Mouse (Mus musculus): ENCODE measurements at regions not wholly inside any gene's neighbourhood (a gene's known extent, or its start where the extent isn't known, plus 50 kb on each side); places are given as distances from the start of the nearest gene placed in this dataset.
"Not testable (repeated sequence)": the region's sequence is repeated elsewhere in the genome, so short reads cannot be mapped to it uniquely, and the experiment has no call there.

DNA sequence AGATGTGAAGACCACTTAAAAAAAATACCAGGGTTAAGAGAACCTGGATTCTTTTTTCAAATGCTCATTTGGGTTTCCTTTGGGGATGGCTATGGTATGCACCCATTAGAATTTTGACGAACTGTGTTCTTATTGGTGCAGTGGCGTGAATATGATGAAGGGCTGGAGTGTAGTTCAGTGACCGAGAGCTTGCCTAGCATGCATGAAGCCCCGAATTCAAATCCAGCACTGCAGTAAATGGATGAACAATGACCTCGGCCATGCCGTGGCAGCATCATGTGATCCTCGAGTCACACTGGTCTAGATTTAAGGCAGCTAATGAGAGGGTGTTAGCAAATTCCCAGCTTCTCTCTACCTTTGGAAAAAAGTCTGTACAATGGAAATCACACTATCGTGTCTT, 286.4 kb upstream of the Ubash3b start:
- no peak for DNase-seq (ENCODE audit: low spot score in 2 of 2)

DNA sequence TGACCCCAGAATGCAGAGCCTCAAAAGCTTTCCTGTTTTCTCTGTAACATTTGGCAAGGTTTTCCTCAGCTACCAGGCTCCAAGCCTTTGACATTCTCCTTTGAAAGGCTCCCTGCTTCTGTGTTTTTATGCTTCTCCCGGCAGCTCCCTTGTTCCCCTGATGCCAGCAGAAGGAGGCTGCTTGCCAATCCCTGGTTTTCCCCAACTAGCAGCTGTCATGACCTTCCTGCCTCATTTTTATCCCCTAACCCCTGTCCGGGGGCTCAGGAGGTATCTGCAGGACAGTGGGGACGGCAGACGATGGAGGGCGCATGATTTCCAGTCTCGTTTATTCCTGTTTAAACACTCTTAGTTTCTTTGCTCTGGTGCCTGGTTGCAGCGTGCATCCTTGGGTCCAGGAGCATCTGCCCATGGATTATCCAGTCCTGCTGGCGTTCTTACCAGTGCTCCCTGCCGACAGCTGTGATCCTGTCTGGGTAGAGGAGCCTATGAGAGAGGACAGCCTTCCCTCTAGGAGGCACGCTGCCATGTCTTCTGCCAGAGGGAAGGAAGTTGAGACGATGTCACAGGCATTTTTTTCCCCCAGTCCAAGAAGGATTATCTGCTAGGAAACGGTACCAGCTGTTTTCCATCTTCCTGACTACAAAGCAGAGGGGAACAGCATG, 285.8 kb upstream of the Ubash3b start:
- peak in 1 of 2 experiments; percentile 5 for DNase-seq (ENCODE audit: low spot score in 2 of 2)

DNA sequence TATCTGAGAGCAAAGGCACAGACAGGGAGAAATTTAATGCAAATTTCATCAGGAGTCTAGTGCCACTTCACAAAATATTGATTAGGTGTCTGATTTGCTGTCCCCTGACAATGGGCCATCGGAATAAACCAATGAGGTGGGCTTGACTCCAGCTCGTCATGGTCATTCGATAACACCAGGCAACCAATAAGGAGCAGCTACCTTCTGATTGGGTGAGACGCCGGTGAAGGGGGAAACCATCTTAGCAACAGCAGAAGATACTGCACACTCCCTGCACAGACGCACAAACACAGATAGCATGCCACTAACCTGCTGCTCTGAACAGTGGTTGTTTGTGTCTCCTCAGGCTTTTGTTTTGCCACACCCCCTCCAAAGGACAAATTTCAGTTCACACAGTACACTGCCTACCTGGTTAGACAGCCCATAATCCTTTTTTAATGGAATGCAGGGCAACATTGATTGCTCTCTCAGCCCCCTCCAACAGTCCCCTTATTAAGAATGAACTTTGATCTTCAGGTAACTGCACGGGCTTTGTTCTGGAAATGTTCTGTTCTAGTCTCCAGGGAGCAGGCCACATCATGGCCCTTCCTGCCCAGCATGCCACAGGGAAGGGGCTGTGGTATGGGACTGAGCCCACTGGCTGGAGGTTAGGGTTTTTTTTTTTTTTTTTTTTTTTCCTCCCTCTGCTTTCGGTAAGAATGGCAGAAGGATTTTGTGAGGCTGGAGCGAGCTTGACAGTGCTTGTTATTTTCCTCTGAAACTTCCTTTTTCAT, 285.1 kb upstream of the Ubash3b start:
- DNase-seq (ENCODE audit: low spot score in 2 of 2) = no peak

DNA sequence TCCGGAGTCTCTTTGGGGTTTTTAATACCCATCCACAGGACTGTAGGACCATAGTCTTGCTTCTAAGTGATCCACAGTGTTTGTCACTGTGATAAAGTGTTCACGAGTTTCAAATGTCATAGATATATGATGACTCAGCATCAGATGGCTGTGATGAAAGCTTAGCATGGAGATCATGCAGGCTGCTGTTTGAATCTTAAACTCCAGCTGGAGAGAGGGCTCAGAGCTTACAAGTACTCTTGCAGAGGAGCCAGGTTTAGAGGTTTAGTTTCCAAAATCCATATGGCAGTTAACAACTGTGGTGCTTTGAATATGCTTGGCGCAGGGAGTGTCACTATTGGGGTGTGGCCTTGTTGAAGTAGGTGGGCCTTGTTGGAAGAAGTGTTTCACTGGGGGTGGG, 280.9 kb upstream of the Ubash3b start:
- DNase-seq (ENCODE audit: low spot score in 2 of 2) = no peak

DNA sequence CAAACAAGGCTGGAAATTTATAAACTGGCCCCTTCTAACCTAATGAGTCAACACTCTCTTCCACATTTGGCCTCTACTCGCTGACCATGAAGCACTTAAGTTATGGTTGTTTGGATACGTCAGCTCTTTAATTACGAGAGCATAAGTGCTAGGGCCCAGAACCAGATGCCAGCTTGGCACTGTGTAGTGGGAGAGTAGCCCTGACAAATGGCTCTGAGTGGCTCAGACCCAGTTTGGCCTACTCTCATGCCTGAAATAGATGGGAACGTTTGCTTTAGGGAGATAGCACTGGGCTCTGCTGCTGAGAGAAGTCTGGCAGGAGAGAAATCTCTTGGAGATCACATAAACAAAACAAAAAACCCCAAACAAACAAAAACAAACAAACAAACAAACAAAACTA, 278.5 kb upstream of the Ubash3b start:
- no peak for DNase-seq (ENCODE audit: low spot score in 2 of 2)

DNA sequence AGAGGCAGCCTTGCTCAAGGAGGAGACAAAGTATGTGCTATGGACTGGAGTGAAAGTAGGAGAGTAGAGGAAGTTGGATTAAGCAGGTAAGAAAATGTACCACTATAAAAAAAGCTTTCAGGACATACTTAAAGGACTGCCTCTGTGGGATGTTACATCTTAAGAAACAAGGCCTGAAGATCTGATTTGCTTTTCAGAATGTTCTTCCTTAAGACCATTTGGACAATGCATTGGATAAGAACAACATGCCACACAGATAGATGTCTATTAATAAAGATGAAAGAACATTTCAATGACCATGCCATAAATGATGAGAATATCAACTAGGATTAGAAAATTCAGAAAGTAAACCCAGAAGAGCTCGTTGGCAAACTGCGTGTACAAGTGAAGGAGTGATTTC, 276.6 kb upstream of the Ubash3b start:
- DNase-seq (ENCODE audit: low spot score in 2 of 2) = no peak

DNA sequence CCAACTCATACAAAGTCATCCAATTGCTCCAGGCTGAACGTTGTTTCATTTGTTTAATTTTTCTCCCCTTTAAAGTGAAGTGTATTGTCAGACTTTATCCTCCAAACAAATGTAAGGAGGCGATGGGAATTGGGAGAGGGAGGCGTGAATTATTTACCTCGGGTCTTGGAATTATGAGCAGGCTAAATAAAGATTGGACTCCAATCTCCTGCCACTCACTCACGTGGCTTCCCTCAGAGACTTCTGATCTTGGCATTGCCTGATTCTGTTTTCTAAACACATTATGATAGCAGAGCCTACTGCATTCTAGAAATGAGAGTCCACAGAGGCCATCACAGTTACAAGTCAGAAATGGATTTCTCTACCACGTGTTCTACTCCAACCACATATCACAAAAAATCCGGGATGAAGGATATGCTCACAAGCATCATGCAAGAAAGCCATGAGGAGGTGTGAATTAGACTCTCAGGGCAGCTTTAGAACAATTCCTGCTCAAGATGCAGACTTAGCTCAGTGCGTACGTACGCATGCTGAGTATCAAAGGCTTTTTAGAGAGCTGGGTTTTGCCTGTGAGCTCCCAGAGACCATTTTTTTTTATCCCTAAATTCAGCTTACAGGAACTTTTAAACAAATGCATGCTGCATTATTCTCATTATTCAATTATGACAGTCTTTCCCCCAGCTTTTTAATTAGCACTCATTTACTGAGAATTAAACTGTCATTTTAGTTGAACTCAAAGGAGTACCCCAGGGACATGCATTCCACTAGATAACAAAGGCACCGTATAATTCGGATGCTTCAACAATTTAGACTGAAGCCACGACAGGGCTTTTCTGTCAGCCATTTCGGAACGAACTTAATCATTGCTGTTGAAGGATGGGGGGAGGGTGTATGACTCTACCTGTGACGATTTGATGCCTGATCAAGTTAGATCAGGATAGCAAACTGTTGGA, 269.2 kb upstream of the Ubash3b start:
- no peak for DNase-seq (ENCODE audit: low spot score in 2 of 2)

DNA sequence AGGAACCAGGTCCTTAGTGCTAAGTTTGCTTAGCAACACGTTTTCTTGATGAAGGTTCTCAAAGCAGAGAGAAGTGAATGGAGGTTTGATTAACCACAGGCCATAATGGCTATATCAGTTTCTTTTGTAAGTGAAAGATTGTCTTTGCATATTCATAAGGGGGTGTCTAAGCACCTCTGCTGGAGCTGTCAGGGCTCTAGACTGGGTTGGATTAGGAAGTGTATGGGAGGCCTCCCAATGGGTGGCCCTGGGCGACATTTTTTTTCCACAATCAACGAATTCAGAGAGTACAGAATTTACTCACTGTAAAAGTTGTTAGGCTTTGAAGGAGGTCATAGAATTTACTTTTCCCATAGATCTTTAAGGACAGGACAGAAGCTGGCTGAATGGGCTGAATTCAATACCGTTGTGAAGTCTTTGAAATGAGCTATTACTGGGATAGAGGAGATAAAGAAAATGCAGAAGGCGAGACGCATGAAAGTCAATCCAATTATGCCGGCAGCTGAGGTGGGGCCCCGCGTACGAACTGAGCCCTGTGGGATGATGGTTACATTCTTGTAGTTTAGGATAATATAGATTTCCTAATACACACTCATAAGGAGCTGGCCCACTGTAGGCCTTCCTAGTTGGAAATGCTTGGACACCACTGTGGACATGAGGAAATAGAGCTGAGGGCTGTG, 268.4 kb upstream of the Ubash3b start:
- DNase-seq (ENCODE audit: low spot score in 2 of 2) = no peak

DNA sequence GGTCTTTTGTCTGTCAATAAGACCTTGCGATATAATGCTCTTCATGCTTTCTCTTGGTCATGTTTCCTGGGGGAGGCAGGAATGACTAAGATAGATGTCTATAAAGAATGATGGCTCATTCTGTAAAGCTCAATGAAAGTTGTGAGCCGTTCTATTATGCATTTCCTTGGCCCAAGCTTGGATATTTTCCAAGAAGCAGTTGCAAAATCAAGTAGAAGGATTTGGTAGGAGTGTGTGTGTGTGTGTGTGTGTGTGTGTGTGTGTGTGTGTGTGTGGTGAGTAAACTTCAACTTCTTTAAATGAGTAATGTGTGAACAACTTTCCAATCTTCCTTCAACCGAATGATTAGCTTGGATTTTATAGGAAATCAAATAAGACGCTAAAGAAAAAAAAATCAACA, 267.7 kb upstream of the Ubash3b start:
- no peak for DNase-seq (ENCODE audit: low spot score in 2 of 2)

DNA sequence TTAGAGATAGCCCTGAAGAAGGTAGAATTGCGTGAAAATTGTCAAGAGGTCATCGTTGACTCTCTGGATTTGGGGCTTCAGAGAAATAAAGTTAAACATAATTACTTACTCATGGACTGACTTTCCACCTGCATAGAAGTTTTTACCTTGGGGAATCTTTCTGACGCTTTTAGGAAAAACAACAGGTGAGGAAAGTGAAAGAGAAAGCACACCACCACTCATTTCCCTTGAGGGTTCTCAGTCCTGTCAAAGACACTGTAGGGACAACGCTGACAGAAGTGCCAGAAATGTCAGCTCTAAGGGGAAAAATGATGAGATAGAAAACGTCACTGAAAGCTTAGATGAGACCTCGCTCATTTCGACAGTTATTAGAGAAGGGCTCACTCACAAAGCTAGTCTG, 265.2 kb upstream of the Ubash3b start:
- no peak for DNase-seq (ENCODE audit: low spot score in 2 of 2)

DNA sequence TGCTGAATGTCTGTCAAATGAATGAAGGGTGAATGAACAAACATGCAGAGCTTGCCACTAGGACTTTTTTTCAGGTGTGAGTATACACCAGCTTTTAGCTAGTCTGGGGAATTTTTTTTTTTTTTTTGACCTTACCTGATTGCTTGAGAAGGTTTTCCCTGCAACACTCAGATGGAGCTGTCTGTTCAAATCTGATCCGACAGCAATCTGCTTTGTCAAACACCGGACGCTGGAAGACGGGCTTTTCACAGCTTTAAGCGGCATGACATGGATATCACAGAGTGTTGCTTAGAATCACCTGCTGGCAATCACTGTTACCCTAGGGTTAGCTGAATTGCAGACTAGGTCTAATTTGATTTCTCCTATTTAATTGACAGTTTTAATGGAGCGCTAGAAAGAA, 263.7 kb upstream of the Ubash3b start:
- DNase-seq (ENCODE audit: low spot score in 2 of 2) = no peak

DNA sequence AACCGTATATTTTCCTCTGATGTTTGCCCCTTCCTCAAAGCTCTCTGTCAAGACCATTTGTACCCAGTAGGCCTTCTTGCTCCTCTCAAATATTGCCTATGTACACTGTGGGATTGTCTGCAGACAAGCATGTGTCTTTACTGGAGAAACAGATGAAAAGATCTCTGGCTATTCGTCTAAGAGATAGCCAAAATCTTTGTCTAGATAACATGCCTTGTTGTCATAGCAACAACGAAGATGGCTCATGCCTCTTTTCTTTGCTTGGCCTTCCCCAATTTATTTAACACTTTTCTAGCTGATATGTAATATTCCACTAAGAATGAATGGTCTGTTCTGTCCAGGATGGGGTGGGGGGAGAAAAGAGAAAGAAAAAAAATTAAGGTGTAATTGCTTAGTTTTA, 252.3 kb upstream of the Ubash3b start:
- no peak for DNase-seq (ENCODE audit: low spot score in 2 of 2)

DNA sequence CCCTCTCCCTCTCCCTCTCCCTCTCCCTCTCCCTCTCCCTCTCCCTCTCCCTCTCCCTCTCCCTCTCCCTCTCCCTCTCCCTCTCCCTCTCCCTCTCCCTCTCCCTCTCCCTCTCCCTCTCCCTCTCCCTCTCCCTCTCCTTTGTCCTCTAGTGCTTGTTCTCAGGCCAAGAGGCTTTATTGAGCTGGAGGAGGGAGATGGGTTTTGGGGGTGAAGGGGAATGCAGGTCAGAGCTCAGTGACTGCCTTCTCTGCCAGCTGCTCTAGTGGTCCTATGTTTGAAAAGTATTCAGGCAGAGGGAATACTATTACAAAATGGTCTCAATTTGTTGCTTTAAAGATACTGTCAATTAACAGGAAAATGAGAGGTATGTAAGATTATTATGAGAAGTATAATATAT, 251.6 kb upstream of the Ubash3b start:
- not testable (repeated sequence) for DNase-seq (ENCODE audit: low spot score in 2 of 2)

DNA sequence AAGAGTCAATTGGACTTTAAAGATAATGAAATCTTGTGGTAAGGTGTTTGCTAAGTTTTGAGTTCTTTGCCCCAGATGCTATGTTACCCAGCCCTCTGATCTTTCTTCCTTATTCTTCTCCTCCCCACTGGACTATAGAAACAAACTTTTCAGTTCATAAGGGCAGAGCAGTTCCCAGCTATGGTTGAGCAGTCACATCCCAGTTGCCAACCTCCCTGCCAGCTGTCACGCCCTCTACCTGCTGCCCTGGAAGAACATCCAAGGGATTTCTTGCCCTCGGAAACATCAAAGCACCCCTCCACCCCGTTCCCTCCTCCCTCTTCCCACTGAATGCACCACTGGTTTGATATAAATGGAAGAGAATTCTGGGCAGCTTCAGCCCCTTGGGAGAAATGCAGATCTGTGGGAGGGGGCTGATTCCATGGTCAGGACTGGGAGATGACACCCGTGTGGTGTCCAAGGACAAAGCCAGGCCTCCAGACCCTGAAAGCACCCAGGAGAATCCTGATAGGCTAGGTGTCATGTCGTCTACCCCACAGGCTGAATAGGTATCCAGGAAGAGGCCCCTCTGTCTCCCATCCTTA, 250.8 kb upstream of the Ubash3b start:
- no peak for DNase-seq (ENCODE audit: low spot score in 2 of 2)

DNA sequence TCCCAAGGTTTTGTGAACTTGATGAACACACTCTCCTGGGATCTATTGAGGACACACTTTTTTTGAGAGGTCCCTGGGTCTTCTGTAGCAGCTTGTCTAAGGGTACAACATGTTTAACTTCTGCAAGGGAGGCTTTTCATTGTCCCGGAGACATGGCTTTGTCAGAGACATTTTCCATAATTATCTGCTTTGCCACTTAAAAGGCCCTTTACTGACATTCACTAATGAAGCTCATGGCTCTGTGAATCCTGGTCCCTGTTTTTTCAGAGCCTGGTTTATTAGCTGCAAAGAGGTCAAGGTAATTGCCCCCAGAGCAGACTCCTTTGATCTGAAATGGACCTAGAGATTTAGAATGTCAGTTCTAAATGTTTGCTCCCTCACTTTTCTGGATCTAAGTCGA, 246.8 kb upstream of the Ubash3b start:
- DNase-seq (ENCODE audit: low spot score in 2 of 2) = no peak

DNA sequence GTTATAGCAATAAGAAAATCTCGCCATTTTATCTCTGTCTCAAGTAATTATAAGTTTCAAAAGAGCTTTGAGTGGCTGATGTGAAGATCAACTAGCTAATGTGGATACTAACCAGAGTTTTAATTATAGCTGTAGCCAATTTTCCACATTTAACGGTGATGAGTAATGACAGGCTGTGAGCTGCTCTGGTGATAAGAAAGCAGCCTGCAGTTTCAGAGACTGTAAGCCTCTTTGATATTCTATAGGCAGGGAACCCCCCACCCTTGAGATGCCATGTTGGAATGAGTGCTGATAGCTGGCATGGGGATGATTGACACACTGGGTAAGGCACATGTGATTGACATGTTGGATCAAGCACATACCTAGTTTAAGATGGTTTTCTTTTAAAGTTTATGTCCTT, 245.6 kb upstream of the Ubash3b start:
- no peak for DNase-seq (ENCODE audit: low spot score in 2 of 2)

DNA sequence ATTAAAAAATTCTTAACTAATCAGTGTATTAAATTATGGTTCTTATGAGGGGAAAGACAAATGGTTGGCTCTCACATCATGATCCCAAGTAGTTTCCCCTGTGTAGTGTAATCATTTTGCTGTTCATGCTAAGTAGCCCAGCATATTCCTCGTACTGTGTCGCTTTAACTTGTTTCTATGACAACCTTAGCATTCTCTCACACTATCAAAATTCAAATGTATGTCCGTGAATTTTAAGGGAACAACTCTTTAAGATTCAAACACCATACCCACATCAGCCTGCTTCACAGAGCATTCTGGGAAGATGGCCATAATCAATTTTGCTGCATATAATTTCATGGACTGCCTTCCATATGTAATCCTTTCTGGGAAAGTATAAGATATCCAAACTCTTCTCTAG, 241.4 kb upstream of the Ubash3b start:
- DNase-seq (ENCODE audit: low spot score in 2 of 2) = no peak

DNA sequence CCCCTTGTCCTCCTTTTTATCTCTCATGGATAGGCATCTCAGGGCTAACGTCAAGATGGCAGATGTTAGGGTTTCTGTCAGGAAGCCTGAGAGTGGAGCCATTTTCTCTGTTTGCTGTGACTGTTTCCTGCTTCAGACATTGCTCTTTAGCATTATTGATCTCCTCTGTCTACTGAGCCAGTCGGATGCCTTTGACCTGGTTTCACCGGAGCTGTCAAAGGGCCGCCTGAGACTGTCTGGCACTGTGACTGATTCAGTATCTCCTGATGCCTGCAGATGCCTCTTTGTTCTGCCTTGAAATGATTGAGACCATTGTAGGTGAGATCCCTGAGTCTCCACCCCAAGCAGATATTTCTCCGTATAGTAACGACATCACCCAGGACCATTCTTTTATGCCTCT, 239.5 kb upstream of the Ubash3b start:
- DNase-seq (ENCODE audit: low spot score in 2 of 2) = no peak

DNA sequence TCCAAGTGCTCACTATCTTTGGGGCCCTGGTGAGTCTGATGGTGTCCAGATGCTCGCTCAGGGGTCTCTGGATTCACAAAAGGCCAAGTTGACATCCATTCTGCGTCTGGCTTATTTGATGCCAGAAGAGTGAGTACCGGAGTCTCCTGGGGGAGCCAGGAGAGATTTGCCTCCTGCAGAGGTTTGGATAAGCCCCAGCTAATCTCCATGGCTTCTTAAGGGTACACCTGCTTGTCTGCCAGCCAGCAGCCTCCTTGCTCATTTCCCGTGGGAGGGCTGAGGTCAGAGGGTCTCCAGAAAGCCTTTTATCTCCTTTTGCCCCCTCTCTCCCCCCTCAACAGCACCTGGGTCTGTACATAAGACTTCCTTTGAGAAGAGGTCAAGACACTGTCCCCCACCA, 234.0 kb upstream of the Ubash3b start:
- DNase-seq (ENCODE audit: low spot score in 2 of 2) = no peak

DNA sequence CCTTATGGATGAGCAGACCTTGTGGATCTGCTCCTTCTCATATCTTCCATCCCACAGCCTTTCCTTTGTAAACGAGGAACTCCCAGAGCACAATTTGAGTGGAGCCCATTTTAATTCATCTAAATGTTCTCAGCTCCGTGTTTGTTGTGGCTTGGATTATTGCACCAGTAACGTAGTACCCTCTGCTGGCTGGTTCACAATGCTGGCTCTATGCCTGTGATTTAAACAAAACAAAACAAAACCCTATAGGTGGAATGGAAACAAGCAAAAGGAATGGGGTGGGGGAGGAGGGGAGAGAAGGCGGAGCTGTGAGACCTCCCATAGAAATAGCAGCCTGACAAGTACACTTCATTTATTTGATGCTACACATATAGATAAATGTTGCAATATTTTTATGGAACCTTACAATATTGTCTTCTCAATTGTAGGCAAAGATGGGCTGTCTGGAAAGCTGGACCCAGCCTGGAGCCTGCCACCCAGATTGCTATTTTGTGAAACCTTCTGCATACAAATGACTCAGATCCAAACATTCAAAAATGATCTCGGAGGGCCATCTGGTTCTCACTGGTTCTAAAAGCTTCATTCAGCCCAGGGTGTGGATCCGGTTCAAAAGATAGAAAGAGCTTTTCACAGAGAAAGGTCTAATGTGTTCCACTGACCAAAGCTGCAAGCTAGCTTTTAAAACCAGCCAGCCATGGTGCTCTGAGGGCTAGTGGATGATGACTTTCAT, 230.3 kb upstream of the Ubash3b start:
- no peak for DNase-seq (ENCODE audit: low spot score in 2 of 2)

DNA sequence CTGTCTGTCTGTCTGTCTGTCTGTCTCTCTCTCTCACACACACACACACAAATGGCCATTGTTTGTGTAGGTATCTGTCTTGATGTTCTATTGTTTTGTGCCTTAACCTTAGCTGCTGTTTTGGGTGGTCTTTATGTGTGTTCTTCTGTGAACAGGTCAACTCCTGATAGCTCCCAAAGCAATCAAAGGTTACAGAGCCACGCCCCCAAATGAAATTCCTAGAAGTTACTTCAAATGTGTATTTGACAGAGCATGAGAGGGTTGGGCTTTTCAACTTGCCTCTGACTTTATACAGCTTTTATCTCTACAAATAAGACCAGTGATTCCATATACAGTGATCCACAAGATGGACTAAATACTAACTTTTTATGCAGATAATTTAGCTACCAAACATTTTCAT, 217.8 kb upstream of the Ubash3b start:
- no peak for DNase-seq (ENCODE audit: low spot score in 2 of 2)
